Mouse (Mus musculus) kidney, adult 2 months (tissue): ENCODE data around the gene Mtap. TPM values are rescaled to one million over a fixed set of nuclear protein-coding genes. Genes with fewer than 3 reads are reported as not detected.

Source experiments
- DNase-seq: peaks from one replicate; pipeline ENCODE4 v3.0.0; 2021
- H3K27ac ChIP-seq: fragments of 200-500 bp; 2 replicates; pipeline ENCODE4 v1.5.1; 2012; ENCODE audit warnings: low read depth, low read length, control low read depth, inconsistent platforms; ENCODE audit not compliant: insufficient read depth
- H3K27me3 ChIP-seq: fragments of 200-500 bp; replicated peaks from 2 replicates; pipeline ENCODE4 v1.6.1; 2012; ENCODE audit warnings: mild to moderate bottlenecking, moderate library complexity, low read length, inconsistent platforms; ENCODE audit not compliant: control insufficient read depth, insufficient read depth
- H3K36me3 ChIP-seq: fragments of 200-500 bp; 2 replicates; pipeline ENCODE4 v1.6.1; 2012; ENCODE audit warnings: mild to moderate bottlenecking, moderate library complexity, low read length, inconsistent platforms; ENCODE audit not compliant: control insufficient read depth, insufficient read depth
- H3K4me1 ChIP-seq: fragments of 200-500 bp; 2 replicates; pipeline ENCODE4 v1.6.1; 2011; ENCODE audit warnings: low read length; ENCODE audit not compliant: control insufficient read depth, insufficient read depth
- H3K4me3 ChIP-seq: fragments of 200-500 bp; 2 replicates; pipeline ENCODE4 v1.5.1; 2011; ENCODE audit warnings: mild to moderate bottlenecking, low read depth, low read length, control low read depth; ENCODE audit not compliant: insufficient read depth
- CTCF ChIP-seq: fragments of 200-500 bp; conservative IDR thresholded peaks from 2 replicates; pipeline ENCODE4 v1.5.1; 2011; ENCODE audit warnings: low read depth, mild to moderate bottlenecking, control low read depth, low read length, moderate library complexity, mixed read lengths; ENCODE audit not compliant: insufficient read depth, insufficient read length
- POLR2A ChIP-seq: fragments of 200-500 bp; IDR thresholded peaks from one replicate; pipeline ENCODE4 v1.6.1; 2011; ENCODE audit warnings: low read depth, low read length, control low read depth
- WGBS: fragments of 180-500 bp; shearing (Covaris S2); methylation state at CpG from one replicate; pipeline ENCODE4 v1.1.7; 2018; 5-methylcytosine and 5-hydroxymethylcytosine counted together
- polyA plus RNA-seq: library from polyadenylated mRNA; depleted of rRNA; stranded (reverse); fragments of >200 nt; gene quantifications from 2 replicates; pipeline ENCODE4 v1.2.3, GENCODE M21; 2012

Gene Mtap
- polyA plus RNA-seq, 1 experiment, result 11.1 TPM

DNA sequence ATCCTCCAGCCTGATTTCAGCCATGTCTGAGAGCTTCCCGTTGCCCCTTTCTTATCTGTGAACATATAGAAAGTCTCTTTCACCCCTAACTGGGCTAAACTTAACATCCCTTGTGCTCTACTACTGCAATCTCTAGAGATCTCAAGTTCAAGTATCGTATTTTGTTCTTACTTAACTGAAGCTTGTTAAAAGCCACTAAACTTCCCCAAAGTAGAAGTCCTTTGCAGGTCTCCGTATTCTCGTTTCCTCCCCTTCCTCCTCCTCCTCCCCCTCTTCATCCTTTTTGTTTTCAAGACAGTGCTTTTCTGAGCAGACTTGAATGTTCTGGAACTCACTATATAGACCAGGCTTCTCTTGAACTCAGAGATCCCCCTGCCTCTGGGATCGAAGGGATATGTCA, 9.2 kb upstream of the Mtap start:
- no peaks in the 10 kb centered on the region for H3K36me3 ChIP-seq
- 58% methylated on average over 5 of the region's 5 CpGs for WGBS
- no peak for TF ChIP-seq CTCF
- no peak for TF ChIP-seq POLR2A
- H3K4me1 ChIP-seq, result no peaks in the 10 kb centered on the region
- no peak overlapping the region for H3K27ac ChIP-seq
- no peak overlapping the region for H3K4me3 ChIP-seq
- DNase-seq, result no peak
- H3K27me3 ChIP-seq, result no peaks in the 10 kb centered on the region

DNA sequence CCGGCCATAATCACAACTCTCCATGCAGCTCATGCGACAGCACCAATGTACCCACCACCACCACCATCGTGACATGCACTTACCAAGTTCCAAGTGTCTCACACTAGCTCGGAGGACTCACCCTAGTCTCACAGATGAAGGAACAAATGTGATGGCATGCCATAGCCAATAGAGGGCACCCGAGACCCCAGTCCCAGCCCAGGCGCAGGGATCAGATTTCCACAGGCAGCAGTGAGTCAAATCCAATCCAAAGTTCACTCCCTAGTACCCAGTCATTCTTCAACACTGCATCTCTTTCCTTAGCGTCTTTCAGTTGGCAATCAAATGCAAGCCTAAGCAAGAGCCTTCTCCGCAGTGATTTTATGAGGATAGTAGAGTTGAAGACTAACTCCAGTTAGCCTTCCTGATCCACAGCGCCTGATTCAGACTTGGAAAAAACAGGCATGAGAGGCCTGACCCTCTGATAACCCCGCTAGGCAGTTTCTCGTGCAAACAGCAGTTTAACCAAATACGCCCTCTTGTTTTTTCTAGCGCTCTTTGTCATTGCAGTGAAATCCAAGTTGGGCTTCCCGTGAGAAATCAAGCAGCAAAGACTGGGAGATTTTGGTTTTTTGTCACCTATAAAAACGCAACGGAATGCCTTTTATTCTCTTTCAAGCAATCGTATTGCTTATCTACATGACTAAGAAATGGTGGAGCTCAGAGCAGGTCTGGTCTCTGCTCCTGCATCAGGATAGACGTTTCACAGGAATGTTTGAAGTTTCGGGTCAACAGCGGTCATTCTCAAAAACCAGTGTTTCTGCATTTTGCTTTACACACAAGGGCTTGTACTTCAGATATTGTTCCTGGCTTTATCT, 8.6 kb upstream of the Mtap start:
- H3K27ac ChIP-seq, result no peak overlapping the region
- no peaks in the 10 kb centered on the region for H3K27me3 ChIP-seq
- peak; percentile 69 for DNase-seq

DNA sequence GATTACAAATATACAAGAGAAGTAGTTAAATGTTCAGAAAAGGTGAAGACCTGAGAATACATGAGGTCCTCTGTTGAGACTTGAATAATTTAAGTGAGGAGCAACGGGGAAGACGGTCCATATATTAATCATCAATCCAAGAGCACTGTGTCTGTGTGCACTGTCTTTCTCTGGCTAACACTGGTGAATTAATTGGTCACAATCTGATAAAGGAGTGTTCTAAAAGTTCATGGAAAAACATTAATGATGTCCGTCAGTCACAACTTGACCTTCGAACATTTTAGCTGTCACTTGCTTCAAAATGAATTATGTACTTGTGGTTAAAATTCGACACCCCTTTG, 8.0 kb upstream of the Mtap start:
- TF ChIP-seq POLR2A, result no peak
- TF ChIP-seq CTCF, result no peak
- Histone ChIP-seq H3K36me3 (no peaks in the 10 kb centered on the region), H3K27me3 (no peaks in the 10 kb centered on the region), H3K4me3 (no peak overlapping the region), H3K27ac (no peak overlapping the region), H3K4me1 (no peaks in the 10 kb centered on the region)
- no peak for DNase-seq
- WGBS, result 46% methylated on average over 5 of the region's 5 CpGs

More for the DNA sequence above, 8.6 kb upstream of the Mtap start:
- H3K4me3 ChIP-seq, result no peak overlapping the region
- TF ChIP-seq CTCF (peak; percentile 82), POLR2A (no peak)
- H3K4me1 ChIP-seq, result no peaks in the 10 kb centered on the region
- WGBS, result 31% methylated on average over 20 of the region's 20 CpGs
- no peaks in the 10 kb centered on the region for H3K36me3 ChIP-seq

DNA sequence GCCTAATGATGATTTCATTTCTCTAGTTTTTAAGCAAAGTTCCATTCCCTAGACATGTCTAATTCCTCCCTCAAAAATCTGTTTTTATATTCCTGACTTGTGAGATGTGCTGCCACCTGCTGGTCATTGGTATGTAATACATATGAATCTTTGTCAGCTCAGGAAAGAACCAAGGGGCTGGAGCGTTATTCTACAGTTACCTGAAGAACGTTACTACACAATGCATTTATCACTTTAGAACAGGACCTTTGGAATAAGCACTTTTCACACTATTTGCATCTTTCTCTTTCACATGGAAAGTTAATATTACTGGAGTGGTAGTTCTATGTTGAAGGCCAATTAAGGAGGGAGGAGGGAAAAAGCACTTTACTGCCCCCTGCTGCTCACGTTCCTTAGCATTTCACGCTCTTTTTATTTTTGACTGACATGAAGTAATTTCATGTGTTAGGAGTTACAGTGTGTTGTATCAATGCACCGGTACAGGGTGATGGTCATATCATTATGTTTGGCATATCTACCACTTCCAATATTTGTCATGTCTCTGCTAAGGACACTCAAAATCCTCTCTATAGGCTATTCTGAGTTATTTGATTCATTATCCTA, 7.5 kb upstream of the Mtap start:
- 2% methylated on average over 5 of the region's 5 CpGs for WGBS

DNA sequence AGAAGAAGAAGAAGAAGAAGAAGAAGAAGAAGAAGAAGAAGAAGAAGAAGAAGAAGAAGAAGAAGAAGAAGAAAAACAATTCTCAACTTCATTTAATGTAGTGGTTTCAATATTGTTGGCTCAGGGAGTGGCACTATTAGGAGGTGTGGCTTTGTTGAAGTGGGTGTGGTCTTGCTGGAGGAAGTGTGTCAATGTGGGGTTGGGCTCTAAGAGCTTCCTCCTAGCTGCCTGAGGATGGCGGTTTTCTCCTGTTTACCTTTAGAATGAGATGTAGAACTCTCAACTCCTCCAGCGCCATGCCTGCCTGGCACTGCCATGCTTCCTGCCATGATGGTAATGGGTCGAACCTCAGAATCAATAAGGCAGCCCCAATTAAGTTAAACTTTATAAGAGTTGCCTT, 5.1 kb upstream of the Mtap start:
- 88% methylated on average over 3 of the region's 3 CpGs for WGBS
- H3K27ac ChIP-seq, result no peak overlapping the region
- H3K36me3 ChIP-seq, result no peaks in the 10 kb centered on the region
- no peak for DNase-seq
- H3K4me3 ChIP-seq, result no peak overlapping the region
- TF ChIP-seq POLR2A, result no peak
- no peak for TF ChIP-seq CTCF
- H3K27me3 ChIP-seq, result no peaks in the 10 kb centered on the region
- H3K4me1 ChIP-seq, result no peaks in the 10 kb centered on the region

More for the DNA sequence above, 7.5 kb upstream of the Mtap start:
- H3K27me3 ChIP-seq, result no peaks in the 10 kb centered on the region
- no peaks in the 10 kb centered on the region for H3K4me1 ChIP-seq
- no peak overlapping the region for H3K4me3 ChIP-seq
- no peak overlapping the region for H3K27ac ChIP-seq
- no peaks in the 10 kb centered on the region for H3K36me3 ChIP-seq
- TF ChIP-seq CTCF, result peak; percentile 21; the same call in 1 of the 2 replicates
- no peak for TF ChIP-seq POLR2A
- DNase-seq, result peak; percentile 73

DNA sequence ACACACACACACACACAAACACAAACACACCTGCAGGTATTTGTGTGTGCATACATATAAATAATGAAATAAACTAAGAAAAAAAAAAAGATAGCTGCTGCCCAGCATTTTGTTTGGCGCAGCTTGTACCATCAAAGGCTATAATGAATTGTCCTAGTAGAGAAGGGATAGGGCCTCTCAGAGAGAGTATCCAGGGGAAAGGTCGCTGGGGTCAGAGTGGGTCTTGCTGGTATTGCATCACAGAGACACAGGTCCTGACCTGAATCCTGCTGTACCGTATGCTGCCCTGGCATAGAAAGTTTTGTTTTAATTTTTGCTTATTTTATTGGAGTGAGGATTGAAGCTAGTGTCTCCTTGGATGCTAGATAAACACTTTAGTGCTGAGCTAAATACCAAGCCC, 566 bp upstream of the Mtap start:
- no peak overlapping the region for H3K4me3 ChIP-seq
- H3K4me1 ChIP-seq, result peaks cover 3% of the 10 kb centered on the region; the same call in 1 of the 2 replicates
- no peaks in the 10 kb centered on the region for H3K27me3 ChIP-seq
- no peak for DNase-seq
- 58% methylated on average over 3 of the region's 3 CpGs for WGBS
- TF ChIP-seq POLR2A (no peak), CTCF (no peak)
- H3K27ac ChIP-seq, result no peak overlapping the region
- H3K36me3 ChIP-seq, result no peaks in the 10 kb centered on the region
